1 mouse cellular context compared by ENCODE assay signal in the genomic region with DNA sequence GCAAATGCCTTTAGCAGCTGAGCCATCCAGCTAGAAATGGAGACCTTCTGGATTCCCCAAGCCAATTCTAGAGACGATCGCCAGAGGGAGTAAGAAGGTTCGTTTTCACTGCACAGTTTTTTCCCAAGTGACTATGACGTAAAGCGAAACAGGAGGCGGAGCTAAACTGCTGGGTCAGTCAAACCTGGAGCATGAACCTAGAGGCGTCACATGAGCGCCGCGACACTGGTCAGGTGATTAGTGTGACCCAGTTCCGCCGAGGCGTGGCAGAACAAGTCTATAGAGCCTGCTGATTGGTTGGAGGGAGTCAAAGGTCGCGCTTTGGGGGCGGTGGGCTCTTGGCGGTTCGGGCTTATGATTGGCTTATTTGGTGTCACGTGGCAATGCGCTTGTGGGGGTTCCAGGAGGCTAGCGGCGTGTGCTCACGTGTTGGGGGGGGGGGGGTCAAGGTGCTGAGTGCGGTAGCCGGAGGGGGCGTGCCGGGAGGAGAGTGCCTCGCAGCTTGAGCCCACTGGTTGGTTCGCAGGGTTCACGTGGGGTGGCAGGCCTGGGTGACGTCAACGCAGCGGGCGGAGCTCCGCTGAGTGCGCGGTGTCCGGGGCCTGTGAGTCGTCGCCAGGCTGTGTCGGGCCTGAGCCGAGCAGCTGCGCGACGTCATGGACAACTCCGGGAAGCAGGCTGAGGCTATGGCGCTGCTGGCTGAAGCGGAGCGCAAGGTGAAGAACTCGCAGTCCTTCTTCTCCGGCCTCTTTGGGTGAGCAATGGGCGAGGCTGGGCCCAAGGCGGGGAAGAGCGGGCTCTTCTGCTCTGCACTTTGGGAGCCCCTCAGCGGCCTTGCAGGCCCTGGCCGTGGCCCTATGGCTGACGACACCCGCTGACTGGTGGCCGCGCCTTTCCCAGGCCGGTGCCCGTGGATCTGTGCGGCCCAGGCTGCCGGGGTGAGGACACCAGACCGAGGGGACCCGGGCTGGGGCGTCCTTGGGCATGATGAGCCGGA.
TF ChIP-seq lines count a peak whose summit lies in the region.

Gene Napa, plus strand, starts transcription at position 438 of the 997 bp plus-strand sequence.

TF ChIP-seq in MEL, 35 proteins besides CTCF, POLR2A, EP300 and RAD21 (continued from another document):
- no peak for TF ChIP-seq E2F4 (IDR thresholded peaks at IDR 0.05; ENCODE audit: borderline replicate concordance, low read depth, low read length)
- peak; percentile 98 for TF ChIP-seq BHLHE40 (IDR thresholded peaks at IDR 0.05; ENCODE audit: borderline replicate concordance, low read depth, low read length)
- TF ChIP-seq USF1 (IDR thresholded peaks at IDR 0.05; ENCODE audit: low read depth, low read length): peak; percentile 96
- TF ChIP-seq MEF2A (IDR thresholded peaks at IDR 0.05; ENCODE audit: extremely low read depth, insufficient replicate concordance, low read depth, low read length, poor library complexity, severe bottlenecking): no peak
- TF ChIP-seq KAT2A (conservative IDR thresholded peaks at IDR 0.05; ENCODE audit: low read depth, low read length): peak; percentile 84
- TF ChIP-seq TCF12 (IDR thresholded peaks at IDR 0.05; ENCODE audit: low read depth, low read length): peak; percentile 21; the same call in 1 of the 2 replicates
- TF ChIP-seq TAL1 (IDR thresholded peaks at IDR 0.05; ENCODE audit: low read length): no peak
- TF ChIP-seq HCFC1 (IDR thresholded peaks at IDR 0.05; ENCODE audit: low read depth, low read length): peak; percentile 93
- no peak; the same call in 1 of the 2 replicates for TF ChIP-seq MYC (IDR thresholded peaks at IDR 0.05; ENCODE audit: low read depth, low read length)
